Mouse (Mus musculus) CH12.LX (cell line): Measurements from ENCODE around the gene Asic1. TPM values are rescaled to one million over a fixed set of nuclear protein-coding genes. Genes with fewer than 3 reads are reported as not detected.

Source experiments
- DNase-seq: peaks from one replicate; pipeline ENCODE4 v3.0.0-alpha.2; 2013; ENCODE audit errors: extremely low read depth
- H3K27ac ChIP-seq: 2 replicates; pipeline ENCODE4 v1.5.1; 2012; ENCODE audit warnings: low read depth, mild to moderate bottlenecking, control low read depth, moderate library complexity; ENCODE audit not compliant: insufficient read depth
- H3K27me3 ChIP-seq: replicated peaks from 2 replicates; pipeline ENCODE3; 2012; ENCODE audit warnings: inconsistent platforms
- H3K36me3 ChIP-seq, 2 experiments: replicated peaks in 1 of 2; 2 replicates each; pipeline versions ENCODE3 to v1.6.1; 2012; ENCODE audit warnings: inconsistent platforms in 1 of 2, low read length in 1 of 2, mild to moderate bottlenecking in 1 of 2, mixed read lengths in 1 of 2, moderate library complexity in 1 of 2; ENCODE audit not compliant: control insufficient read depth in 1 of 2, insufficient read depth in 1 of 2
- H3K4me1 ChIP-seq, 2 experiments: 2 replicates each; pipeline ENCODE4 v1.6.1; 2012; ENCODE audit warnings: inconsistent platforms in 1 of 2, moderate library complexity in 1 of 2; ENCODE audit not compliant: insufficient read depth in 2 of 2, control insufficient read depth in 1 of 2
- H3K4me2 ChIP-seq: 2 replicates; pipeline ENCODE4 v1.6.1; 2012; ENCODE audit warnings: low read depth, mild to moderate bottlenecking, control low read depth; ENCODE audit not compliant: poor library complexity, insufficient read depth, severe bottlenecking
- H3K4me3 ChIP-seq, 3 experiments: fragments of 150-350 bp in 1 of 3; sonication (generic) in 1 of 3; replicated peaks in 1 of 3; 2 replicates each; pipeline versions ENCODE3 to v1.5.1; 2011 to 2012; ENCODE audit warnings: low read depth in 2 of 3, low read length in 2 of 3, mild to moderate bottlenecking in 2 of 3, moderate library complexity in 2 of 3, control low read depth in 1 of 3, improper control_type of control experiment in 1 of 3, inconsistent platforms in 1 of 3, mixed read lengths in 1 of 3; ENCODE audit not compliant: poor library complexity in 1 of 3
- H3K79me2 ChIP-seq: replicated peaks from 2 replicates; pipeline ENCODE4 v1.6.1; 2012; ENCODE audit warnings: mild to moderate bottlenecking, moderate library complexity; ENCODE audit not compliant: control insufficient read depth, poor library complexity, insufficient read depth, severe bottlenecking; ENCODE audit errors: extremely low read depth
- H3K9ac ChIP-seq: 2 replicates; pipeline ENCODE4 v1.6.1; 2012; ENCODE audit warnings: low read depth, mild to moderate bottlenecking, control low read depth, moderate library complexity; ENCODE audit not compliant: insufficient read depth
- H3K9me3 ChIP-seq: replicated peaks from 2 replicates; pipeline ENCODE3; 2012; ENCODE audit warnings: low read length, inconsistent platforms, mixed read lengths
- CHD1 ChIP-seq: IDR thresholded peaks from 2 replicates; pipeline ENCODE4 v1.6.1; 2012; ENCODE audit warnings: low read depth, low read length, improper control_type of control experiment, inconsistent platforms
- CHD2 ChIP-seq: IDR thresholded peaks from 2 replicates; pipeline ENCODE4 v1.6.1; 2011; ENCODE audit warnings: low read length, improper control_type of control experiment
- CTCF ChIP-seq, 2 experiments: IDR thresholded peaks in 1 of 2; conservative IDR thresholded peaks in 1 of 2; 2 replicates each; pipeline ENCODE4 v1.5.1; 2011 to 2012; ENCODE audit warnings: low read depth in 2 of 2, low read length in 2 of 2, improper control_type of control experiment in 1 of 2, inconsistent platforms in 1 of 2, mild to moderate bottlenecking in 1 of 2, moderate library complexity in 1 of 2
- ELF1 ChIP-seq: IDR thresholded peaks from 2 replicates; pipeline ENCODE4 v1.6.1; 2014; ENCODE audit warnings: low read depth, mild to moderate bottlenecking, inconsistent platforms, low read length, improper control_type of control experiment
- ETS1 ChIP-seq: conservative IDR thresholded peaks from 2 replicates; pipeline ENCODE4 v1.6.1; 2012; ENCODE audit warnings: low read depth, mild to moderate bottlenecking, inconsistent platforms, low read length, improper control_type of control experiment, moderate library complexity
- GABPA ChIP-seq: IDR thresholded peaks from 2 replicates; pipeline ENCODE4 v1.6.1; 2012; ENCODE audit warnings: low read depth, low read length, improper control_type of control experiment, inconsistent platforms; ENCODE audit not compliant: insufficient replicate concordance
- HCFC1 ChIP-seq: IDR thresholded peaks from 2 replicates; pipeline ENCODE4 v1.6.1; 2012; ENCODE audit warnings: low read depth, mild to moderate bottlenecking, inconsistent platforms, low read length, improper control_type of control experiment
- JUN ChIP-seq: IDR thresholded peaks from 2 replicates; pipeline ENCODE4 v1.6.1; 2011; ENCODE audit warnings: low read depth, mild to moderate bottlenecking, low read length, improper control_type of control experiment, moderate library complexity; ENCODE audit not compliant: insufficient read depth
- JUND ChIP-seq: conservative IDR thresholded peaks from 2 replicates; pipeline ENCODE4 v1.6.1; 2011; ENCODE audit warnings: low read depth, low read length, improper control_type of control experiment
- MAZ ChIP-seq: IDR thresholded peaks from 2 replicates; pipeline ENCODE4 v1.6.1; 2012; ENCODE audit warnings: low read depth, mild to moderate bottlenecking, inconsistent platforms, low read length, improper control_type of control experiment, moderate library complexity
- MEF2A ChIP-seq: IDR thresholded peaks from 2 replicates; pipeline ENCODE4 v1.6.1; 2014; ENCODE audit warnings: low read depth, mild to moderate bottlenecking, inconsistent platforms, low read length, improper control_type of control experiment, borderline replicate concordance
- MXI1 ChIP-seq: IDR thresholded peaks from 2 replicates; pipeline ENCODE4 v1.6.1; 2011; ENCODE audit warnings: mild to moderate bottlenecking, low read depth, low read length, improper control_type of control experiment
- MYC ChIP-seq: IDR thresholded peaks from 2 replicates; pipeline ENCODE4 v1.6.1; 2011; ENCODE audit warnings: low read depth, mild to moderate bottlenecking, improper control_type of control experiment, low read length
- NELFE ChIP-seq: IDR thresholded peaks from 2 replicates; pipeline ENCODE4 v1.6.1; 2011; ENCODE audit warnings: low read depth, low read length, improper control_type of control experiment
- PAX5 ChIP-seq: IDR thresholded peaks from 2 replicates; pipeline ENCODE4 v1.6.1; 2012; ENCODE audit warnings: low read length, inconsistent platforms, mixed read lengths
- POLR2AphosphoS2 ChIP-seq: IDR thresholded peaks from 2 replicates; pipeline ENCODE4 v1.6.1; 2011; ENCODE audit warnings: low read depth, low read length, improper control_type of control experiment
- RCOR1 ChIP-seq: conservative IDR thresholded peaks from 2 replicates; pipeline ENCODE4 v1.6.1; 2012; ENCODE audit warnings: low read depth, mild to moderate bottlenecking, inconsistent platforms, low read length, improper control_type of control experiment
- TCF12 ChIP-seq: IDR thresholded peaks from 2 replicates; pipeline ENCODE4 v1.6.1; 2014; ENCODE audit warnings: low read depth, mild to moderate bottlenecking, inconsistent platforms, low read length, improper control_type of control experiment
- UBTF ChIP-seq: IDR thresholded peaks from 2 replicates; pipeline ENCODE4 v1.6.1; 2012; ENCODE audit warnings: low read depth, mild to moderate bottlenecking, inconsistent platforms, low read length, improper control_type of control experiment, moderate library complexity
- USF1 ChIP-seq: IDR thresholded peaks from 2 replicates; pipeline ENCODE4 v1.6.1; 2014; ENCODE audit warnings: low read depth, mild to moderate bottlenecking, inconsistent platforms, low read length, improper control_type of control experiment
- USF2 ChIP-seq: conservative IDR thresholded peaks from 2 replicates; pipeline ENCODE4 v1.6.1; 2011; ENCODE audit warnings: low read depth, low read length, improper control_type of control experiment
- ZC3H11A ChIP-seq: IDR thresholded peaks from 2 replicates; pipeline ENCODE4 v1.6.1; 2012; ENCODE audit warnings: low read depth, mild to moderate bottlenecking, inconsistent platforms, low read length, improper control_type of control experiment
- ZKSCAN1 ChIP-seq: IDR thresholded peaks from 2 replicates; pipeline ENCODE4 v1.6.1; 2012; ENCODE audit warnings: low read depth, inconsistent platforms, low read length, improper control_type of control experiment, borderline replicate concordance
- ZMIZ1 ChIP-seq: IDR thresholded peaks from 2 replicates; pipeline ENCODE4 v1.6.1; 2012; ENCODE audit warnings: low read depth, mild to moderate bottlenecking, inconsistent platforms, low read length, improper control_type of control experiment
- dilution Hi-C: fragments of 300-500 bp; cut with MboI; formaldehyde crosslinking; loops from 2 replicates; pipeline ENCODE4 v1.14.3; 2020; ENCODE audit warnings: low sequenced_read_pairs; ENCODE audit not compliant: extremely low pct_unique_long_range_greater_than_20kb, extremely low pct_ligation_motif_present
- in situ Hi-C: fragments of 300-500 bp; cut with MboI; formaldehyde crosslinking; loops from 3 replicates; pipeline ENCODE4 v1.14.3; 2019; ENCODE audit warnings: low sequenced_read_pairs, low pct_ligation_motif_present, low pct_unique_long_range_greater_than_20kb, mixed read lengths
- polyA plus RNA-seq: library from polyadenylated mRNA; unstranded; fragments of >175 nt; gene quantifications from 2 replicates; pipeline ENCODE4 v1.2.1, GENCODE M21; 2012; ENCODE audit warnings: low read depth; ENCODE audit not compliant: insufficient read length
- total RNA-seq, 2 experiments: library from RNA; depleted of rRNA; stranded (reverse); fragments of 300-350 nt in 1 of 2; fragments of >200 nt in 1 of 2; gene quantifications; 2 replicates each; pipeline ENCODE4 v1.2.3; 2012 to 2014

The Asic1 gene
- total and polyA plus RNA-seq, 3 experiments, result 0.47 to 0.94 TPM; not detected in 1

GRCm38 (mm10) chr15:99655956-99656355 is 14.2 kb upstream of the Asic1 start:
- Histone ChIP-seq H3K4me1 (peaks cover 0 to 12% of the 10 kb centered on the region in 2 experiments; a peak in 2 of 4 replicates), H3K27ac (no peak overlapping the region), H3K9me3 (no peaks in the 10 kb centered on the region), H3K79me2 (peaks cover 4% of the 10 kb centered on the region), H3K4me3 (no peak overlapping the region), H3K36me3 (no peaks in the 10 kb centered on the region), H3K4me2 (no peak overlapping the region), H3K27me3 (peaks cover 30% of the 10 kb centered on the region)
- DNase-seq, result no peak
- dilution Hi-C loops (no loop called here), in situ Hi-C loops (no loop called here)
- TF ChIP-seq ZMIZ1, result no peak
- no peak for TF ChIP-seq ETS1
- TF ChIP-seq USF1, result no peak
- no peak for TF ChIP-seq MXI1
- no peak for TF ChIP-seq UBTF
- TF ChIP-seq ZKSCAN1, result no peak
- no peak for TF ChIP-seq GABPA
- no peak for TF ChIP-seq POLR2AphosphoS2
- no peak for TF ChIP-seq HCFC1
- TF ChIP-seq PAX5, result no peak
- TF ChIP-seq MAZ, result no peak
- no peak for TF ChIP-seq CTCF (conservative IDR thresholded peaks at IDR 0.05 in 1 of 2, IDR thresholded peaks at IDR 0.05 in 1 of 2; ENCODE audit: low read depth in 2 of 2, low read length in 2 of 2)
- no peak for TF ChIP-seq CHD1
- no peak for TF ChIP-seq MYC
- TF ChIP-seq JUND, result no peak
- TF ChIP-seq MEF2A, result no peak
- no peak for TF ChIP-seq JUN
- TF ChIP-seq, all 38 proteins: peak for 0
- no peak overlapping the region for H3K9ac ChIP-seq

- peaks cover 45% of the 10 kb centered on the region for H3K27me3 ChIP-seq
- H3K79me2 ChIP-seq, result no peaks in the 10 kb centered on the region
- dilution Hi-C loops, result no loop called here
- H3K4me2 ChIP-seq, result no peak overlapping the region
- H3K27ac ChIP-seq, result no peak overlapping the region
- no peak for DNase-seq
- H3K9ac ChIP-seq, result no peak overlapping the region
- TF ChIP-seq RCOR1 (no peak), MEF2A (no peak), TCF12 (no peak), ZC3H11A (no peak), MYC (no peak), PAX5 (no peak), ELF1 (no peak), CHD2 (no peak), USF2 (no peak), NELFE (no peak)
- no peaks in the 10 kb centered on the region for H3K9me3 ChIP-seq
- no peaks in the 10 kb centered on the region for H3K36me3 ChIP-seq
- in situ Hi-C loops, result no loop called here
- no peak overlapping the region for H3K4me3 ChIP-seq
- no peaks in the 10 kb centered on the region; a peak in 1 of 4 replicates for H3K4me1 ChIP-seq
Measured at GRCm38 (mm10) chr15:99658437-99658836, 11.7 kb upstream of the Asic1 start.
